Mouse (Mus musculus): ENCODE results near the gene Otub1.

The Otub1 gene

GRCm38 (mm10) chr19:7205753-7206736 is at the start of gene Otub1:
Gene Otub1 (minus strand): TSS chr19:7206316.
- peak; percentile 97 for DNase-seq (ENCODE audit: low read depth, low spot score)

GRCm38 (mm10) chr19:7246021-7246420 is 39.9 kb upstream of the Otub1 start:
- DNase-seq (ENCODE audit: low read depth, low spot score): no peak

DNA sequence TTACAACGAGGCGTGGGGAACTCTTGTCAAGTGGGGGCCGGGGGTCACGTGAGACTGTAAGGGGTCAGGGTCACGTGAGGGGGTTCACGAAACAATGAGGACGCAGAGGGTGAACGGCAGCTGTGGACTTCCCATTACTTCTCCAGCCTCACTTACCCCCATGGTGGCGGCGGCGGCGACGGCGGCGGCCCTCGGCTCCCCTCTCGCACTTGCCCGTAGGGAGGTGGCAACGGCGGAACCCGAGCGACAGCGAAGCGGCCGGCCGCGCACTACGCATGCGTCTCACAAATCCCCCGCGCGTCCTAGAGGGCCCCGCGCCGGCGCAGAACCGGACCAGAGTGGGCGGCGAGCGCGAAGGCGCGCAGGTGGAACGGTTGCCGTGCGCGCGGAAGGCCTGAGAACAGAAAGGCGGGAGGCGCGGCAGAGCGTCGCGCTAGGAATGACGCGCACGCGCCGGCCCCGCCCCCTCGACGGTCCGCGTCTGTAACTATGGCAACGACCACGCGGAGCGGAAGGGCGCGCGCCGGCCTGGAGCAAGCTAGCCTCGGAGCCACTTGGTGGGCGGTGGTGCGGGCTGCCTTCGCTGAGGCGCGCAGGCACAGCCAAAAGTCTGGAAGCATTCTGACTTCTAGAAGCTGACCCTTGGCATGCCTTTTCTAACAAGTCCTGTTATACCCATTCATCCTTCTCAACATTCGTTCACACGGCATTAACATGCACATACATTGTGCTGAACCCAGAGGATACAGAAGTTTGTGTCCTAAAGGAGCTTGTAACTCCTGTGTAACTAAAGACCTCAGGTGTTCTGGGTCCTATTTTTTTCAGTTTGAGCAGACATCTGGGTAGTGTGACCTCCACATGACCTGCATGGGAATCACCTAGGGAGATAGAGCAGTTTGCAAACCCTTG is 34.9 kb upstream of the Otub1 start, which contains the start of gene Naa40:
TSS of gene Naa40 (minus strand) at position 402 of the 909 bp plus-strand sequence.
- peak; percentile 98 for DNase-seq (ENCODE audit: low read depth, low spot score)

DNA sequence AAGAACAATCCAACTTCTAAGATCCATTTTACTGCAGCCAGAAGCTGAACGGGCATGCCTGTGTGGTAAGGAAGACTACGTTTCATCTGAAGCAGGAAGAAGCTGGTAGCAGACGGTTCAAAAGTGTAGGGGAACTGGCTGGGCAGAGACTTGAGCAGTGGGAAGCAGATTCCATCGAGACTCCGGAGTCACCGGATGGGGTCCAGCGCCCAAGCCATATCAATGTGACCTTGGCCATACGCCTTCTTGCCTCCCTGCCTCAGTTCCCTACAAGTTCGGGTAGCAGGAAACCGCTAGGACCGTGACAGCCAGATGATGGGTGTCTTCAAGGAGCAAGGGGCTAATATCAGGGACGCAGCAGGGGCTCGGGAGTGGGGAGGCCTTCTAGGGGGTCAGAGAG is 34.2 kb upstream of the Otub1 start:
- DNase-seq (ENCODE audit: low read depth, low spot score): no peak

- no peak for DNase-seq (ENCODE audit: low read depth, low spot score)
Measured at GRCm38 (mm10) chr19:7239574-7239973, 33.5 kb upstream of the Otub1 start.

- DNase-seq (ENCODE audit: low read depth, low spot score): no peak
Measured at GRCm38 (mm10) chr19:7236742-7237141, 30.6 kb upstream of the Otub1 start.

- DNase-seq (ENCODE audit: low read depth, low spot score): no peak
Measured at GRCm38 (mm10) chr19:7236011-7236410, 29.9 kb upstream of the Otub1 start.

DNA sequence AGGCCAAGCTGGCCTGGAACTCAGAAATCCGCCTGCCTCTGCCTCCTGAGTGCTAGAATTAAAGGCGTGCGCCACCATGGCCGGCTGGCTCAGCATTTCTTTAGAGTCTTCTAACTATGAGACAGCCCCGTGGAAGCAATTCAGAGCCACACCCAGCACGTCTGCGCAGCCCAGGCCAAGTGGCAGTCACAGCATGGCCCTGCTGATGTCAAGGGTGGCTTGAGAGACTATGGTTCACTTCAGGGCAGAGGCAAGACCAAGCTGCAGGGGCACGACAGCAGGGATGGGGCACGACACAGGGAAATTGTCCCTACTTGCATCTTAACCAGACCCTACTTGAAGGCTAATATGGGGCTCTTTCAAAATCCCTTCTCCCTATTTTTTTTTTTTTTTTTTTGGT is 29.3 kb upstream of the Otub1 start:
- no peak for DNase-seq (ENCODE audit: low read depth, low spot score)

- peak; percentile 94 for DNase-seq (ENCODE audit: low read depth, low spot score)
Measured at GRCm38 (mm10) chr19:7234537-7235221, 28.6 kb upstream of the Otub1 start.

DNA sequence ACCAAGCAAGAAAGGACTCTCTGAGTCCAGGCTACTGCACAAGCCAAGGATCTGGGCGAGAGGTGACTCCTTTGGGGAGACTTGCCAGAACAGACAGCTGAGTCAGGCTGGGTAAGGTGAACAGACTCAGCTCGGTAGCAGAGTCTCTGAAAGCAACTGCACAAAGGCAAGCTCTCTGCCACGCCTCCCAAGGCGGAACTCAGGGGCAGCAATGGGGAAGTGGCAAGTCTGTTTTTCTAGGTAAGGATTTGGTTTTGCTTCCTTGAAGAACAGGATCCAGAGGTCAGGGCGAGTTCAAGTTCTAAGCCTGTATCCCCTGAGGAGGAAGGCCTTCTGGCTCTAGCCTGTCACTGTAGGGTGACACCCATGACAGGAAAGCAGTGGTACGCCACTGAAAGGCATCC is 20.4 kb upstream of the Otub1 start:
- DNase-seq (ENCODE audit: low read depth, low spot score): no peak

DNA sequence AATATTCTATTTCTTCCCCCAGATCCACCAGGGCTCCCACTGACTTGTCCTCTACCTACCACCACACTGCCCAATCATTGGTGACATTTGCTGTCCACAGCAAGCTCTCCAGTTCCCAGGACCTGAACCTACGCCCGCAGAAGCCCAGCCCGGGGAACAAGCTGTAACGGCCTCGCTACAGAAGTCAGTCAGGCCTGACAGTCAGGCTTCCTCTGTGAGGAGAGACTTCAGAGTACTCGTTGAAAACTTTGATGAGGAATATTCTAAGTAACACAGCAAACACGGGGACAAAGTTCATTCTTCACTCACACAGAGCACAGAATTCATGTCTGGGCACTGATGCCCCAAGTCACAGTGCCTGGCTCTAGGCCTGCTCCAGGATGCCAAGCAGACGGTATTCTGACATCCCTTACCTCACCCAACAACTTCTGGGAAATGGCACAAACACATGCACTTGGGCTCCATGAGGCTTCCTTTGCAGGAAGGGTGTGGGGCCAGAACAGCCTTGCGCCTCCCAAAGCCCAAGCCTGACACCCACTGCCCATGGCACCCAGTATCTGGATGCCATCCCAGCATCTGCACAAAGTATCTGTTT is 19.1 kb upstream of the Otub1 start:
- no peak for DNase-seq (ENCODE audit: low read depth, low spot score)

GRCm38 (mm10) chr19:7224253-7224652 is 18.1 kb upstream of the Otub1 start:
- DNase-seq (ENCODE audit: low read depth, low spot score): no peak

GRCm38 (mm10) chr19:7223488-7223887 is 17.4 kb upstream of the Otub1 start:
- DNase-seq (ENCODE audit: low read depth, low spot score): no peak

- DNase-seq (ENCODE audit: low read depth, low spot score): no peak
Measured at GRCm38 (mm10) chr19:7222196-7222595, 16.1 kb upstream of the Otub1 start.

- DNase-seq (ENCODE audit: low read depth, low spot score): no peak
Measured at GRCm38 (mm10) chr19:7218753-7219152, 12.6 kb upstream of the Otub1 start.

GRCm38 (mm10) chr19:7217926-7218267 is 11.8 kb upstream of the Otub1 start:
- no peak for DNase-seq (ENCODE audit: low read depth, low spot score)

- DNase-seq (ENCODE audit: low read depth, low spot score): peak; percentile 99
Measured at GRCm38 (mm10) chr19:7217162-7217925, 11.2 kb upstream of the Otub1 start, which contains the start of gene Cox8a. Gene Cox8a (minus strand): TSS chr19:7217616.

GRCm38 (mm10) chr19:7214484-7214883 is 8.4 kb upstream of the Otub1 start:
- DNase-seq (ENCODE audit: low read depth, low spot score): peak; percentile 69

- DNase-seq (ENCODE audit: low read depth, low spot score): peak; percentile 28
Measured at GRCm38 (mm10) chr19:7213010-7213409, 6.9 kb upstream of the Otub1 start.

- DNase-seq (ENCODE audit: low read depth, low spot score): no peak
Measured at GRCm38 (mm10) chr19:7212216-7212615, 6.1 kb upstream of the Otub1 start.
